Mouse (Mus musculus): ENCODE data around the gene 4931428F04Rik.

Gene 4931428F04Rik

GRCm38 (mm10) chr8:105289805-105290460 lies at the start of gene 4931428F04Rik:
4931428F04Rik (minus strand) TSS chr8:105289864.
- no peak for DNase-seq (ENCODE audit: low read depth, low spot score)

- no peak for DNase-seq (ENCODE audit: low read depth, low spot score)
These were observed 49.3 kb upstream of the 4931428F04Rik start for GRCm38 (mm10) chr8:105338992-105339391.

GRCm38 (mm10) chr8:105336373-105337130 lies 46.9 kb upstream of the 4931428F04Rik start:
- no peak for DNase-seq (ENCODE audit: low read depth, low spot score)

GRCm38 (mm10) chr8:105332523-105332922 lies 42.9 kb upstream of the 4931428F04Rik start:
- no peak for DNase-seq (ENCODE audit: low read depth, low spot score)

GRCm38 (mm10) chr8:105331931-105332330 lies 42.3 kb upstream of the 4931428F04Rik start:
- no peak for DNase-seq (ENCODE audit: low read depth, low spot score)

GRCm38 (mm10) chr8:105331469-105331868 lies 41.8 kb upstream of the 4931428F04Rik start:
- DNase-seq (ENCODE audit: low read depth, low spot score), result no peak

GRCm38 (mm10) chr8:105330325-105330724 lies 40.7 kb upstream of the 4931428F04Rik start:
- DNase-seq (ENCODE audit: low read depth, low spot score), result no peak

GRCm38 (mm10) chr8:105326968-105327367 lies 37.3 kb upstream of the 4931428F04Rik start:
- DNase-seq (ENCODE audit: low read depth, low spot score), result no peak

- peak; percentile 92 for DNase-seq (ENCODE audit: low read depth, low spot score)
These were observed 36.5 kb upstream of the 4931428F04Rik start, which contains the start of the genes Lrrc29 and Tmem208 for GRCm38 (mm10) chr8:105326141-105326672. Lrrc29 (minus strand) TSS chr8:105326278. Tmem208 (plus strand) TSS chr8:105326354.

- no peak for DNase-seq (ENCODE audit: low read depth, low spot score)
These were observed 36.0 kb upstream of the 4931428F04Rik start for GRCm38 (mm10) chr8:105325641-105326093.

- DNase-seq (ENCODE audit: low read depth, low spot score), result no peak
These were observed 33.5 kb upstream of the 4931428F04Rik start for GRCm38 (mm10) chr8:105323183-105323582.

- DNase-seq (ENCODE audit: low read depth, low spot score), result no peak
These were observed 29.1 kb upstream of the 4931428F04Rik start for GRCm38 (mm10) chr8:105318662-105319190.

GRCm38 (mm10) chr8:105317941-105318340 lies 28.3 kb upstream of the 4931428F04Rik start:
- peak; percentile 79 for DNase-seq (ENCODE audit: low read depth, low spot score)

GRCm38 (mm10) chr8:105315073-105315769 lies 25.6 kb upstream of the 4931428F04Rik start:
- DNase-seq (ENCODE audit: low read depth, low spot score), result no peak

- DNase-seq (ENCODE audit: low read depth, low spot score), result no peak
These were observed 24.1 kb upstream of the 4931428F04Rik start for GRCm38 (mm10) chr8:105313622-105314402.

GRCm38 (mm10) chr8:105312891-105313481 lies 23.3 kb upstream of the 4931428F04Rik start:
- no peak for DNase-seq (ENCODE audit: low read depth, low spot score)

- DNase-seq (ENCODE audit: low read depth, low spot score), result no peak
These were observed 22.1 kb upstream of the 4931428F04Rik start for GRCm38 (mm10) chr8:105311718-105312117.

GRCm38 (mm10) chr8:105310118-105310517 lies 20.5 kb upstream of the 4931428F04Rik start:
- no peak for DNase-seq (ENCODE audit: low read depth, low spot score)

- no peak for DNase-seq (ENCODE audit: low read depth, low spot score)
These were observed 19.6 kb upstream of the 4931428F04Rik start for GRCm38 (mm10) chr8:105309142-105309847.

GRCm38 (mm10) chr8:105308428-105308827 lies 18.8 kb upstream of the 4931428F04Rik start:
- DNase-seq (ENCODE audit: low read depth, low spot score), result no peak

Measured in skeletal muscle tissue, adult 2 months (tissue).